Mouse (Mus musculus): ENCODE measurements around the gene Prss16. TPM values are rescaled to one million over a fixed set of nuclear protein-coding genes. Genes with fewer than 3 reads are reported as not detected.

Prss16 gene
- polyA plus RNA-seq (2014; fragmentation: Nextera tagmentation; extraction: Ambion mirVana), result not detected in 2 replicates

- Histone ChIP-seq H3K27me3 (ENCODE audit: control insufficient read depth, insufficient read depth, low read length) (peaks cover 97% of the 10 kb centered on the region), H3K36me3 (replicated peaks; ENCODE audit: control insufficient read depth, insufficient read depth) (no peaks in the 10 kb centered on the region), H3K4me3 (replicated peaks; ENCODE audit: low read length) (no peak within 1 kb of the TSS), H3K9me3 (ENCODE audit: control insufficient read depth, low read length) (no peaks in the 10 kb centered on the region), H3K4me2 (replicated peaks) (no peak within 1 kb of the TSS), H3K4me1 (replicated peaks; ENCODE audit: control insufficient read depth, insufficient read depth, low read length) (peaks cover 15% of the 10 kb centered on the region), H3K9ac (no peak within 1 kb of the TSS), H3K27ac (no peak within 1 kb of the TSS)
- ATAC-seq (ENCODE audit: low FRiP score) (no peak), DNase-seq (ENCODE audit: low spot score) (no peak)
- 40% methylated on average over 6 of the region's 7 CpGs for WGBS
These were observed at the start of gene Prss16 for GRCm38 (mm10) chr13:22009642-22010041. TSS of gene Prss16 (minus strand) at chr13:22009742.

GRCm38 (mm10) chr13:22053754-22054153 is 44.2 kb upstream of the Prss16 start:
- DNase-seq (ENCODE audit: low spot score) (no peak), ATAC-seq (ENCODE audit: low FRiP score) (no peak)
- Histone ChIP-seq H3K4me2 (replicated peaks) (no peak overlapping the region), H3K9me3 (ENCODE audit: control insufficient read depth, low read length) (no peaks in the 10 kb centered on the region), H3K4me1 (replicated peaks; ENCODE audit: control insufficient read depth, insufficient read depth, low read length) (no peaks in the 10 kb centered on the region), H3K27ac (no peak overlapping the region), H3K4me3 (replicated peaks; ENCODE audit: low read length) (no peak overlapping the region), H3K27me3 (ENCODE audit: control insufficient read depth, insufficient read depth, low read length) (no peaks in the 10 kb centered on the region), H3K36me3 (replicated peaks; ENCODE audit: control insufficient read depth, insufficient read depth) (no peaks in the 10 kb centered on the region), H3K9ac (no peak overlapping the region)
- WGBS, result 95% methylated on average over 1 of the region's 1 CpGs

GRCm38 (mm10) chr13:22051523-22051859 is 41.9 kb upstream of the Prss16 start:
- peak overlapping the region; percentile 68 for H3K9ac ChIP-seq
- H3K9me3 ChIP-seq (ENCODE audit: control insufficient read depth, low read length), result no peaks in the 10 kb centered on the region
- H3K4me1 ChIP-seq (replicated peaks; ENCODE audit: control insufficient read depth, insufficient read depth, low read length), result no peaks in the 10 kb centered on the region
- H3K36me3 ChIP-seq (replicated peaks; ENCODE audit: control insufficient read depth, insufficient read depth), result no peaks in the 10 kb centered on the region
- peak overlapping the region; percentile 81 for H3K27ac ChIP-seq
- peak overlapping the region; percentile 52 for H3K4me3 ChIP-seq (replicated peaks; ENCODE audit: low read length)
- H3K27me3 ChIP-seq (ENCODE audit: control insufficient read depth, insufficient read depth, low read length), result no peaks in the 10 kb centered on the region
- WGBS, result 14% methylated on average over 5 of the region's 5 CpGs
- no peak for ATAC-seq (ENCODE audit: low FRiP score)
- no peak for DNase-seq (ENCODE audit: low spot score)
- H3K4me2 ChIP-seq (replicated peaks), result peak overlapping the region; percentile 66

GRCm38 (mm10) chr13:22050591-22051522 is 41.3 kb upstream of the Prss16 start:
- Histone ChIP-seq H3K27ac (peak overlapping the region; percentile 81), H3K4me3 (replicated peaks; ENCODE audit: low read length) (peak overlapping the region; percentile 52), H3K4me1 (replicated peaks; ENCODE audit: control insufficient read depth, insufficient read depth, low read length) (no peaks in the 10 kb centered on the region), H3K4me2 (replicated peaks) (peak overlapping the region; percentile 66), H3K27me3 (ENCODE audit: control insufficient read depth, insufficient read depth, low read length) (no peaks in the 10 kb centered on the region), H3K9ac (peak overlapping the region; percentile 68), H3K9me3 (ENCODE audit: control insufficient read depth, low read length) (no peaks in the 10 kb centered on the region), H3K36me3 (replicated peaks; ENCODE audit: control insufficient read depth, insufficient read depth) (no peaks in the 10 kb centered on the region)
- under 1% methylated on average over 52 of the region's 52 CpGs for WGBS
- ATAC-seq (ENCODE audit: low FRiP score) (peak; percentile 96), DNase-seq (ENCODE audit: low spot score) (peak; percentile 90)

- peak overlapping the region; percentile 81 for H3K27ac ChIP-seq
- no peaks in the 10 kb centered on the region for H3K4me1 ChIP-seq (replicated peaks; ENCODE audit: control insufficient read depth, insufficient read depth, low read length)
- WGBS, result under 1% methylated on average over 14 of the region's 14 CpGs
- peak overlapping the region; percentile 66 for H3K4me2 ChIP-seq (replicated peaks)
- peak; percentile 40 for ATAC-seq (ENCODE audit: low FRiP score)
- H3K4me3 ChIP-seq (replicated peaks; ENCODE audit: low read length), result peak overlapping the region; percentile 52
- H3K27me3 ChIP-seq (ENCODE audit: control insufficient read depth, insufficient read depth, low read length), result no peaks in the 10 kb centered on the region
- H3K36me3 ChIP-seq (replicated peaks; ENCODE audit: control insufficient read depth, insufficient read depth), result no peaks in the 10 kb centered on the region
- H3K9me3 ChIP-seq (ENCODE audit: control insufficient read depth, low read length), result no peaks in the 10 kb centered on the region
- H3K9ac ChIP-seq, result peak overlapping the region; percentile 68
- DNase-seq (ENCODE audit: low spot score), result peak; percentile 75
These were observed 40.3 kb upstream of the Prss16 start for GRCm38 (mm10) chr13:22049737-22050440.

GRCm38 (mm10) chr13:22049041-22049440 is 39.5 kb upstream of the Prss16 start:
- H3K36me3 ChIP-seq (replicated peaks; ENCODE audit: control insufficient read depth, insufficient read depth), result no peaks in the 10 kb centered on the region
- no peaks in the 10 kb centered on the region for H3K27me3 ChIP-seq (ENCODE audit: control insufficient read depth, insufficient read depth, low read length)
- H3K4me2 ChIP-seq (replicated peaks), result no peak overlapping the region
- H3K27ac ChIP-seq, result no peak overlapping the region
- ATAC-seq (ENCODE audit: low FRiP score) (no peak), DNase-seq (ENCODE audit: low spot score) (no peak)
- 74% methylated on average over 2 of the region's 2 CpGs for WGBS
- H3K9ac ChIP-seq, result no peak overlapping the region
- H3K9me3 ChIP-seq (ENCODE audit: control insufficient read depth, low read length), result no peaks in the 10 kb centered on the region
- H3K4me1 ChIP-seq (replicated peaks; ENCODE audit: control insufficient read depth, insufficient read depth, low read length), result peaks cover under 1% of the 10 kb centered on the region; the same call in 1 of the 2 replicates
- H3K4me3 ChIP-seq (replicated peaks; ENCODE audit: low read length), result no peak overlapping the region

- ATAC-seq (ENCODE audit: low FRiP score) (no peak), DNase-seq (ENCODE audit: low spot score) (no peak)
- WGBS, result 64% methylated on average over 2 of the region's 2 CpGs
- no peaks in the 10 kb centered on the region for H3K9me3 ChIP-seq (ENCODE audit: control insufficient read depth, low read length)
- H3K9ac ChIP-seq, result no peak overlapping the region
- H3K4me3 ChIP-seq (replicated peaks; ENCODE audit: low read length), result no peak overlapping the region
- no peak overlapping the region for H3K27ac ChIP-seq
- H3K36me3 ChIP-seq (replicated peaks; ENCODE audit: control insufficient read depth, insufficient read depth), result no peaks in the 10 kb centered on the region
- H3K4me1 ChIP-seq (replicated peaks; ENCODE audit: control insufficient read depth, insufficient read depth, low read length), result peaks cover 16% of the 10 kb centered on the region
- no peak overlapping the region for H3K4me2 ChIP-seq (replicated peaks)
- no peaks in the 10 kb centered on the region for H3K27me3 ChIP-seq (ENCODE audit: control insufficient read depth, insufficient read depth, low read length)
These were observed 35.8 kb upstream of the Prss16 start for GRCm38 (mm10) chr13:22045311-22045710.

GRCm38 (mm10) chr13:22044432-22045155 is 35.1 kb upstream of the Prss16 start:
- no peak overlapping the region for H3K27ac ChIP-seq
- H3K4me1 ChIP-seq (replicated peaks; ENCODE audit: control insufficient read depth, insufficient read depth, low read length), result peaks cover 21% of the 10 kb centered on the region
- no peak for ATAC-seq (ENCODE audit: low FRiP score)
- H3K4me2 ChIP-seq (replicated peaks), result no peak overlapping the region
- no peaks in the 10 kb centered on the region for H3K9me3 ChIP-seq (ENCODE audit: control insufficient read depth, low read length)
- no peak overlapping the region for H3K4me3 ChIP-seq (replicated peaks; ENCODE audit: low read length)
- H3K27me3 ChIP-seq (ENCODE audit: control insufficient read depth, insufficient read depth, low read length), result no peaks in the 10 kb centered on the region
- WGBS, result 91% methylated on average over 6 of the region's 6 CpGs
- DNase-seq (ENCODE audit: low spot score), result no peak
- no peaks in the 10 kb centered on the region for H3K36me3 ChIP-seq (replicated peaks; ENCODE audit: control insufficient read depth, insufficient read depth)
- no peak overlapping the region for H3K9ac ChIP-seq
